Mouse (Mus musculus) CH12.LX (cell line): ENCODE measurements at regions not wholly inside any gene's neighbourhood (a gene's known extent, or its start where the extent isn't known, plus 50 kb on each side); places are given as distances from the start of the nearest gene placed in this dataset.

Experiments used
- EP300 ChIP-seq: IDR thresholded peaks from 2 replicates; pipeline ENCODE4 v1.6.1; 2011; ENCODE audit warnings: low read length, improper control_type of control experiment
- GABPA ChIP-seq: IDR thresholded peaks from 2 replicates; pipeline ENCODE4 v1.6.1; 2012; ENCODE audit warnings: low read depth, low read length, improper control_type of control experiment, inconsistent platforms; ENCODE audit not compliant: insufficient replicate concordance
- MXI1 ChIP-seq: IDR thresholded peaks from 2 replicates; pipeline ENCODE4 v1.6.1; 2011; ENCODE audit warnings: mild to moderate bottlenecking, low read depth, low read length, improper control_type of control experiment
- POLR2A ChIP-seq: IDR thresholded peaks from 2 replicates; pipeline ENCODE4 v1.6.1; 2011; ENCODE audit warnings: low read depth, mild to moderate bottlenecking, improper control_type of control experiment, low read length
- SMC3 ChIP-seq: IDR thresholded peaks from 2 replicates; pipeline ENCODE4 v1.6.1; 2011; ENCODE audit warnings: low read depth, low read length, improper control_type of control experiment
- ZC3H11A ChIP-seq: IDR thresholded peaks from 2 replicates; pipeline ENCODE4 v1.6.1; 2012; ENCODE audit warnings: low read depth, mild to moderate bottlenecking, inconsistent platforms, low read length, improper control_type of control experiment

DNA sequence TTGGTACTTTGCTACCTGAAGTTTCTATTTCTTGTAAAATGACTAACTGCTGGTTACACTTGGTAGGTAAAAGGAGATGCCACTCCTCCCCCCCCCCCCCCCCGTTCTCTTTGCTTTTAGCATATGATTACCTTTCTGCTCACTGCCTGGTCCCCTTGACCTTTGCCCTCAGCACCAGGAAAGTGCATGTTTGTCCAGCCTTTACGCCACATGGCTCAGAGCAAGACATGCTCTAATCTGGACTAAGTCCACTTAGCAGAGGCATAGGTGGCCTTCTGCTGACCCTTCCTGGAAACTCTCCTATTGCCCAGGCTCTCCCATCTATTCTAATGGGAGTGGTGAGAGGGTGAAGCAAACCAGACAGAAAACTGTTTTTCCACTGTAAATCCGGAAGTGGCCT lies 92.4 kb upstream of the Teddm2 start:
- TF ChIP-seq SMC3 (no peak), GABPA (no peak), ZC3H11A (no peak), EP300 (no peak), POLR2A (no peak), MXI1 (no peak)
